Mouse (Mus musculus) liver, postnatal 0 days (tissue): ENCODE results near the gene Nipal4.

Source experiments
- CTCF ChIP-seq: sonication (generic); IDR thresholded peaks from 2 replicates; pipeline ENCODE4 v1.5.1; 2016; ENCODE audit warnings: antibody characterized with exemption, low read depth
- EP300 ChIP-seq: IDR thresholded peaks from 2 replicates; pipeline ENCODE4 v1.6.1; 2016; ENCODE audit warnings: antibody characterized with exemption, low read depth, mild to moderate bottlenecking

DNA sequence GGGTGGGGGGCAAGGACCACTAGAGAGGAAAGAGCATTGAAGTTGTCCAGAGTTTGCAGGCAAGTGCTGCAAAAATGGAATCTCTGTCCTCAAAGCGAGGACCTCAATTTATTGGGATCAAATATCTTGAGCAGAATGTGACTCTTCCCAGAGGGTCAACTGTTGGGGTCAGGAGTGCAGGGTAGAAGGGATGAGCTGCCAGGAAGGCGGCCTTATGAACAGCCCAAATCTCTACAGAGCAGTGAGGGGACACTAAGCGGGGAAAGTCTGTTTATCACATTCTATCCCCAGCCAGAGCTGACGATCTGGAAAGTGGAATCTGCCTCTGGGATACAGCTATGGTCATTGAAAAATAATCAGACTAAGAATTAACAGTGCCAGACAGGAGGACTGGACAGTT lies 27.9 kb upstream of the Nipal4 start:
- no peak for TF ChIP-seq CTCF
- no peak for TF ChIP-seq EP300
